Mouse (Mus musculus) neural tube, embryonic 12.5 days (tissue): ENCODE data around the gene Tbcd. TPM values are rescaled to one million over a fixed set of nuclear protein-coding genes. Genes with fewer than 3 reads are reported as not detected.

ENCODE experiments used
- ATAC-seq: fragments of 200-750 bp; cut with Nextera tagmentation; 2 replicates; pipeline ENCODE4 v1.8.0; 2017; ENCODE audit warnings: low read depth, mild to moderate bottlenecking, moderate TSS enrichment, moderate library complexity; ENCODE audit not compliant: low FRiP score
- H3K27ac ChIP-seq: fragments of 300-500 bp; sonication (generic); 2 replicates; pipeline ENCODE4 v1.5.1; 2016
- H3K27me3 ChIP-seq: fragments of 300-500 bp; sonication (generic); replicated peaks from 2 replicates; pipeline ENCODE4 v1.6.1; 2016; ENCODE audit warnings: mild to moderate bottlenecking
- H3K36me3 ChIP-seq: fragments of 300-500 bp; sonication (generic); 2 replicates; pipeline ENCODE4 v1.6.1; 2016; ENCODE audit warnings: mild to moderate bottlenecking
- H3K4me1 ChIP-seq: fragments of 300-500 bp; sonication (generic); 2 replicates; pipeline ENCODE4 v1.6.1; 2016
- H3K4me2 ChIP-seq: fragments of 300-500 bp; sonication (generic); replicated peaks from 2 replicates; pipeline ENCODE4 v1.6.1; 2016; ENCODE audit warnings: mild to moderate bottlenecking
- H3K4me3 ChIP-seq: fragments of 300-500 bp; sonication (generic); 2 replicates; pipeline ENCODE4 v1.5.1; 2016
- H3K9ac ChIP-seq: fragments of 300-500 bp; sonication (generic); 2 replicates; pipeline ENCODE4 v1.6.1; 2016; ENCODE audit warnings: mild to moderate bottlenecking
- H3K9me3 ChIP-seq: fragments of 300-500 bp; sonication (generic); 2 replicates; pipeline ENCODE4 v1.6.1; 2016; ENCODE audit warnings: mild to moderate bottlenecking
- WGBS: fragments of 180-500 bp; shearing (Covaris S2); methylation state at CpG from one replicate; pipeline ENCODE4 v1.1.7; 2016; 5-methylcytosine and 5-hydroxymethylcytosine counted together
- polyA plus RNA-seq: library from polyadenylated mRNA; unstranded; fragments of >200 nt; fragmentation: Nextera tagmentation; extraction: Ambion mirVana; gene quantifications from 2 replicates; pipeline ENCODE4 v1.2.1, GENCODE M21; 2016

The Tbcd gene
- polyA plus RNA-seq: 63.1 and 65.3 TPM in 2 replicates

- peaks cover 13% of the 10 kb centered on the region for H3K4me1 ChIP-seq
- H3K27me3 ChIP-seq: no peaks in the 10 kb centered on the region
- 1% methylated on average over 58 of the region's 58 CpGs for WGBS
- H3K36me3 ChIP-seq: no peaks in the 10 kb centered on the region
- peak within 1 kb of the TSS; percentile 72 for H3K9ac ChIP-seq
- peak within 1 kb of the TSS; percentile 27; the same call in 1 of the 2 replicates for H3K27ac ChIP-seq
- ATAC-seq: peak; percentile 95
- H3K9me3 ChIP-seq: no peaks in the 10 kb centered on the region
- H3K4me3 ChIP-seq: peak within 1 kb of the TSS; percentile 77
- peak within 1 kb of the TSS; percentile 80 for H3K4me2 ChIP-seq
Observed at GRCm38 (mm10) chr11:121451753-121452635, at the start of gene Tbcd. Tbcd (plus strand) TSS chr11:121451949.

- Histone ChIP-seq H3K9ac (no peak overlapping the region), H3K4me3 (no peak overlapping the region), H3K27ac (no peak overlapping the region), H3K4me2 (no peak overlapping the region), H3K4me1 (no peaks in the 10 kb centered on the region), H3K9me3 (no peaks in the 10 kb centered on the region), H3K36me3 (no peaks in the 10 kb centered on the region), H3K27me3 (no peaks in the 10 kb centered on the region)
- no peak for ATAC-seq
- WGBS: 80% methylated on average over 3 of the region's 3 CpGs
Observed at GRCm38 (mm10) chr11:121407366-121408155, 44.2 kb upstream of the Tbcd start.

- no peaks in the 10 kb centered on the region for H3K27me3 ChIP-seq
- H3K36me3 ChIP-seq: no peaks in the 10 kb centered on the region
- no peak overlapping the region for H3K9ac ChIP-seq
- H3K27ac ChIP-seq: no peak overlapping the region
- WGBS: 87% methylated on average over 5 of the region's 5 CpGs
- H3K9me3 ChIP-seq: no peaks in the 10 kb centered on the region
- no peak for ATAC-seq
- H3K4me1 ChIP-seq: no peaks in the 10 kb centered on the region
- no peak overlapping the region for H3K4me3 ChIP-seq
- H3K4me2 ChIP-seq: no peak overlapping the region
Observed at GRCm38 (mm10) chr11:121414762-121415161, 37.0 kb upstream of the Tbcd start.

DNA sequence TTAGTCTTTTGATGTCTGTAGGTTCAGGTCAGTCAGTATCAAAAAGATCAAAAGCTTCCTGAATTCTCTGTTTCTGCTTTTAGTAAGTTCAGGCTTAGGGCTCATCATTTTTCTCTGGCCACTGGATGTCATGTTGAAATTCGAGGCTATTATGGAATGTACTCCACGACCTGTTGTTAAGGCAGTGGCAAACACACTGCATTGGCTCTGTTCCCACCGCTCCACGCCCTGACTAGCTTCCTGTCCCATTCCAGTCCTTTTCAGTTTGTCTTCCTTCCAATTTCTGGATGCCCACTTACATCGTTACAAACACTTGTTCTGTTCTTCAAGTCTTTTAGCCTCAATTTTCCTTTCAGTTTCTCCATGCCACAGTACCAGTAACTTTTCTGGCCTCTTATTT is 36.4 kb upstream of the Tbcd start:
- Histone ChIP-seq H3K27me3 (no peaks in the 10 kb centered on the region), H3K4me2 (no peak overlapping the region), H3K36me3 (no peaks in the 10 kb centered on the region), H3K27ac (no peak overlapping the region), H3K9ac (no peak overlapping the region), H3K9me3 (no peaks in the 10 kb centered on the region), H3K4me3 (no peak overlapping the region), H3K4me1 (no peaks in the 10 kb centered on the region)
- WGBS: 81% methylated on average over 5 of the region's 5 CpGs
- ATAC-seq: no peak

- Histone ChIP-seq H3K36me3 (no peaks in the 10 kb centered on the region), H3K4me3 (no peak overlapping the region), H3K9me3 (no peaks in the 10 kb centered on the region), H3K4me2 (no peak overlapping the region), H3K27ac (no peak overlapping the region), H3K27me3 (no peaks in the 10 kb centered on the region), H3K9ac (no peak overlapping the region), H3K4me1 (peaks cover 10% of the 10 kb centered on the region; the same call in 1 of the 2 replicates)
- 86% methylated on average over 5 of the region's 5 CpGs for WGBS
- ATAC-seq: no peak
Observed at GRCm38 (mm10) chr11:121417971-121418370, 33.8 kb upstream of the Tbcd start.

- H3K4me1 ChIP-seq: peaks cover 10% of the 10 kb centered on the region; the same call in 1 of the 2 replicates
- no peak overlapping the region for H3K4me2 ChIP-seq
- no peak for ATAC-seq
- WGBS: 86% methylated on average over 2 of the region's 2 CpGs
- no peaks in the 10 kb centered on the region for H3K36me3 ChIP-seq
- H3K9me3 ChIP-seq: no peaks in the 10 kb centered on the region
- no peak overlapping the region for H3K4me3 ChIP-seq
- no peak overlapping the region for H3K9ac ChIP-seq
- no peak overlapping the region for H3K27ac ChIP-seq
- no peaks in the 10 kb centered on the region for H3K27me3 ChIP-seq
Observed at GRCm38 (mm10) chr11:121418932-121419331, 32.8 kb upstream of the Tbcd start.

GRCm38 (mm10) chr11:121420379-121420778 is 31.4 kb upstream of the Tbcd start:
- Histone ChIP-seq H3K27me3 (no peaks in the 10 kb centered on the region), H3K27ac (no peak overlapping the region), H3K4me3 (no peak overlapping the region), H3K36me3 (no peaks in the 10 kb centered on the region), H3K4me1 (peaks cover 10% of the 10 kb centered on the region; the same call in 1 of the 2 replicates), H3K9me3 (no peaks in the 10 kb centered on the region), H3K9ac (no peak overlapping the region), H3K4me2 (peak overlapping the region; percentile 80)
- 54% methylated on average over 5 of the region's 5 CpGs for WGBS
- no peak for ATAC-seq

DNA sequence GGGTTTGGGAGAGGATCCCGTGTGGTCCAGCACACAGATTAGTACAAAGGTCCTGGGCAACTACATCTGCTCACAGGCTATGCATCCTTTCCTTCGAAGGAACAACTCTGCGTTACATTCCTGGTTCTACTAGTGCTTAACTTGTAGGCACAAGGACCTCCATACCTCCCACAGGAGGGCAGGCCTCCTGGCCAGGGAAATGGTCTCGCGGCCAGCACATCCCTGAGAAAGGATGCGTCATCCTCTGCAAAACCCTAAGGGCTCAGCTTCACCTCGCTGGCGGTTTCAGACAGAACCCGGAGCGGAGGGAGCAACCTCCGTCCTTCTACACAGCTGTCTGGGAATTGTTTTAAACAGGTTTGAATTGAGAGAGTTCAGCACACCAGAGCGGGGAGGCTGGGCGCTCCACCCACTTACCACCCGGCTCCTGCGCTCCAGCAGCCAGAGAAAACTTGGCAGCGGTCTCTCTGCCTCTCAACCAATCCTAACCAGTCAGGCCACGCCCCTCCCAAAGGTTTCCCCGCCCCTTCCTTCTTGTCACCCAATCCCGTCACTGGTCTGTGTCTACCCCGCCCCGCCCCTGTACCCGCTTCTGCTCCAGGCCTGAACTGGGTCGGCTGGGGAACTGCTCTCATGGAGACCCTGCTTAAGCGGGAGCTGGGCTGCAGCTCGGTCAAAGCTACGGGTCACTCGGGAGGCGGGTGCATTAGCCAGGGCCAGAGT is 30.8 kb upstream of the Tbcd start, which contains the start of gene Fn3krp:
Fn3krp (plus strand) TSS at position 572 of the 723 bp plus-strand sequence.
- Histone ChIP-seq H3K4me3 (peak within 1 kb of the TSS; percentile 73), H3K27ac (peak within 1 kb of the TSS; percentile 10; the same call in 1 of the 2 replicates), H3K36me3 (no peaks in the 10 kb centered on the region), H3K4me1 (peaks cover 10% of the 10 kb centered on the region; the same call in 1 of the 2 replicates), H3K4me2 (peak within 1 kb of the TSS; percentile 80), H3K27me3 (no peaks in the 10 kb centered on the region), H3K9me3 (no peaks in the 10 kb centered on the region), H3K9ac (peak within 1 kb of the TSS; percentile 64)
- ATAC-seq: peak; percentile 100
- WGBS: 2% methylated on average over 28 of the region's 28 CpGs

DNA sequence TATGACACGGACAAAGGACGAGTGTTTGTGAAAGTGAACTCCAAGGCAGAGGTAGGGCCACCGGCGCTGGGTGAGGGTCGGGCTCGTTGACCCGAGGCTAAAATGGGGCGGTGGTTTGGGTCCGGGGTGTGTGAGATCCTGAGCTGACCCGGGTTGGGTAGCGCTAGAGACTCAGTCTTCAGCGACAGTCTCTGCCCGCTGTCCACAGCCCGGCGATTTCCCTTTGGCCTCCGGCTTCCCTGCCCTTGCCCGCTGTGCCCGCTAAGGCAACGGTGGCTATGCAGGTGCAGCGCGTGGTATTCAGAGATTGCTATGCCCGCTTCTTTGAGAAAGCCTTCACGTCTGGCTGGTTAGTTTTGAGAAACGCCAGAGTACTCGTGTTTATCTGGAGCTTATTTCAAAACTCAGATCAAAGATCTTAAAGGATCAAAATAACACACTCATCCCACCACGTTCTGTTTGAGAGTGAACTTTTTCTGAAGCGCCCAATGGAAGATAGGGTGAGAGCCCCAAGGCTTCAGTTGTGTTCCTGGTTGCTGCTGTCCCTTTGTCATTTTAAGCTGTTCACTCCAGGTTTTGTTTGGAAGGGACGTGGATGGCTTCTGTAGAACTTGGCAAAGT is 30.1 kb upstream of the Tbcd start:
- Histone ChIP-seq H3K9me3 (no peaks in the 10 kb centered on the region), H3K4me3 (peak overlapping the region; percentile 73), H3K9ac (peak overlapping the region; percentile 64), H3K36me3 (no peaks in the 10 kb centered on the region), H3K4me2 (peak overlapping the region; percentile 80), H3K27ac (no peak overlapping the region), H3K4me1 (peaks cover 10% of the 10 kb centered on the region; the same call in 1 of the 2 replicates), H3K27me3 (no peaks in the 10 kb centered on the region)
- peak; percentile 65 for ATAC-seq
- under 1% methylated on average over 28 of the region's 28 CpGs for WGBS

DNA sequence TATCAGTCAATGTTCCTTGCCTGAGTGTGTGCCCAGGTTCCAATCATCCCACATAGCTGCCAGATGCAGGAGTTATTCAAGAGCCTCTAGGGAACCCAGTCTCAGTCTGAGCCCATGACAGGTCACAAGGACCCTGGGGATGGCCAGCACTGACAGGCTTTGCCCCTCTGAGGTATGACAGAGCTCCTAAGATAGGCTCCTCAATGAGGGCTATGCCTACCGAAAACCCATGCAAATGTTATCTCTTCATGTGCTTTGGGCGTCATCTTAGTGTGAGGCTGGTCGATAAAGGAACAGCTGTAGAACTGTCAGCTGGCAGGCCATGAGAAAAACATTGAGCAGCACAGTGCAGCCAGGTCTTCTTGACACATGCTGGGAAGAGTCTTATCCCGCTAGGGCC is 18.4 kb upstream of the Tbcd start:
- Histone ChIP-seq H3K27ac (no peak overlapping the region), H3K4me2 (no peak overlapping the region), H3K9ac (no peak overlapping the region), H3K27me3 (no peaks in the 10 kb centered on the region), H3K36me3 (peaks cover 20% of the 10 kb centered on the region), H3K4me3 (no peak overlapping the region), H3K4me1 (peaks cover 14% of the 10 kb centered on the region), H3K9me3 (no peaks in the 10 kb centered on the region)
- 87% methylated on average over 4 of the region's 4 CpGs for WGBS
- ATAC-seq: no peak
